Mouse (Mus musculus): ENCODE data around the gene BC049352.
A peak's percentile ranks its signal among the peaks of the same experiment; 100 is the strongest.

BC049352 gene

GRCm38 (mm10) chr9:45250306-45250705 lies 68.5 kb downstream of the BC049352 start:
- no peak for DNase-seq (ENCODE audit: low spot score)

DNA sequence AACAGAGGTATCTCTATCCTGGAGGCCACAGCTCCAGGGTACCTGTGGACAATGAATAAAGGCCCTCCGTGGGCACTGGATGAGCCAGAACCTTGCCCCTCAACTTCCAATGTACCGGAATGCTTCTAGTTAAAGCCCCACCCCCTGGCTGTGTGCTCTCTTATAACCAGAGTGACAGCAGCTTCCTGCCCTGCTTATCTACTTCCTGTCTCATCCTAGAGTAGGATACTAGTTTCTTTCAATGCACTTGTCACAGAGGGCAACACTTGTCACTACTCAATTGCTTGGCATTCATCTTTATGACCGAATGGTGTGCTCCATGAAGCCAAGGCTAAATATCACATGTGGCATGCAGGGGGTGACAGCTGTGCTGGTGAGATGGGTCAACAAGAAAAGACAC lies 69.5 kb downstream of the BC049352 start:
- DNase-seq (ENCODE audit: low spot score): no peak

- DNase-seq (ENCODE audit: low spot score): no peak
Measured at GRCm38 (mm10) chr9:45251990-45252389, 70.2 kb downstream of the BC049352 start.

GRCm38 (mm10) chr9:45252395-45252794 lies 70.6 kb downstream of the BC049352 start:
- no peak for DNase-seq (ENCODE audit: low spot score)

GRCm38 (mm10) chr9:45254021-45254420 lies 72.2 kb downstream of the BC049352 start:
- no peak for DNase-seq (ENCODE audit: low spot score)

DNA sequence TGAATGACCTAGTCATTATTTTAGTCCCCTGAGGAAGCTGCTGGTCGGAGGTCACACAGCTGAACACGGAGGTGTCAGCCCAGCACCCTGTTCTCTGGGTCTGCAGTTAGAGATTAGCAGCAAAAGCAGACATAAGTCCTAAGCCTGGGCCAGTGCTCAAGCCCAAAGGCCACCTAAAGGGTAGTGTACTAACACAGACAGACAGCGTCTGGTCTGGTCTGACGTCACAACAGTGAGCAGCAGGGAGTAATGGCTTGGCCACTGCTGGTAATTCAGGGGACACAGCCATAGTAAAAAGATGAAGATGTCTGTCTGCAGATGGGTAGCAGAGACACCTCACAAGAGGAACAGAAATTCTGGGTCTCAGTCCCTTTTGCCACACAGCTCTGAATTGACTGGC lies 72.8 kb downstream of the BC049352 start:
- no peak for DNase-seq (ENCODE audit: low spot score)

DNA sequence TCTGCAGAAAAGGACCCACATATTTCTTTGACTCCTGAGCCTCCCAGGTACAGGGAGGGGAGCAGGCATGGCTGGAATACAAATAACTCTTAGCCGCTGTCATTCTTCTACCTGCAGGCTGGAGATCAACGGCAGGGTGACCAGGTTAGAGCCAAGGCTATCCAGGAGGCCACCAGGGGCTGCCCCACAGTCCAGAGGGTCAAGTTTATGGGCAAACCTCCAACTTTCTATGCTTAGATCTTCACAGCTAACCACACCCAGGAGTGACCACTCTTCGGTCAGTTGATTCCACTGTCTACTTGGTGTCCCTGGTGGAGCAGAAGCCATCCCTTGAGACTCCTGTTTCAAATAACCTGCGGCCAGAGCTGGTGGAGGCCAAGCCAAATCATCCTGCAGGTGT lies 73.6 kb downstream of the BC049352 start:
- no peak for DNase-seq (ENCODE audit: low spot score)

DNA sequence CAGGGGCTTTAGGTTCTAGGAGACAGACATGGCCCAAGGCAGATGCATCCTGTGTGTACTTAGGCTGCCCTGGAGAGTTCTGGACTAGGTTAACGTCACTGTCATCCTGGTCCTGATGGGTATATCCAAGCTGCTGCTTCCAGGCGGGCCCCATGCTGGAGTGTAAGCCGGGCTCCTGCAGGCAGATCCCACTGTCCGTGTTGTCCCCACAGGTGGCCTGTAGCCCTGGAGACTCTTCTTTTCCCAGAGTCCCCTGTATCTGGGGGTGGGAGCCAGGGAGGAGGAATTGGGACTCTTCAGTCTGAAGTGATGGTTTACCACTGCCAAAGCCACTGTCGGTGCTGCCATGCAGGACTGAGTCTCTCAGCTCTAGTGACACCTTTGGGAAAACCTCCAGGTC lies 74.2 kb downstream of the BC049352 start:
- DNase-seq (ENCODE audit: low spot score): no peak

- no peak for DNase-seq (ENCODE audit: low spot score)
Measured at GRCm38 (mm10) chr9:45259065-45259464, 77.3 kb downstream of the BC049352 start.

DNA sequence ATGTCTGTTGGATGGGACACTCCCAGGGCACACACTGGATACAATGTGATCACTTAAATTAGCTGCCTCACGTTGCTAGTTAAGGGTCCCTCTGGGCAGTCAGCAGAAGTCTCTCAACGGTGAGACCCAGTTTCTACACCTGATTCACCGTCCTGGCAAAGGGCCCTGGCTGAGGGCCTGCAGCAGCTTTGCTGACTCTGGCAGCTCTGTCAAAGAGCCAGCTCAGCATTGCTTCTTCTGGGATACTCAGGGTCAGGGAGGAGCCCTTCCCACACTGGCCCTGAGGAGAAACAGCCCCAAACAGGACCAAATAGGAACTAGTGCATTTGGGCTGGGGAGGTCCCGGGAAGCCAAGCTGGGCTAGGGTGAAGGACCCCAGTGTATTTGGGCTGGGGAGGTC lies 79.7 kb downstream of the BC049352 start:
- DNase-seq (ENCODE audit: low spot score): no peak

- no peak for DNase-seq (ENCODE audit: low spot score)
Measured at GRCm38 (mm10) chr9:45261872-45262271, 80.1 kb downstream of the BC049352 start.

DNA sequence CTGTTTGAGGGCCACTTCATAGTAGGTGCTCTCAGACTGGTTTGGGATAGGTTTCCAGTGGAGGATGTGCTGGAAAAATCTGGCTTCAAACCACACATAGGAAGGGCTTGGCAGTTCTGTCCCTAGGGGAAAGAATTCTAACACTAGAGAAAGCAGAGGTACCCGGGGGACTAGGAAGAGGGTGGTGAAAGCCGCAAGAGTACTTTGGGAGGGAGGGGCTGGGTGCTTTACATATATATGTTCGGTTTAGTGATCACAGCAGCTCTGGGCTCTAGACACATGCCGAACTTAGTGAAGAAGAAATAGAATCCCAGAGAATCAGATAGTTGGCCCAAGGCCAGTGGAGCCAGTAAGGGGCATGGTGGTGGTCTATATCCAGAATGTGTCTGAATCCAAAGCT lies 85.3 kb downstream of the BC049352 start:
- no peak for DNase-seq (ENCODE audit: low spot score)

- no peak for DNase-seq (ENCODE audit: low spot score)
Measured at GRCm38 (mm10) chr9:45268079-45268478, 86.3 kb downstream of the BC049352 start.

DNA sequence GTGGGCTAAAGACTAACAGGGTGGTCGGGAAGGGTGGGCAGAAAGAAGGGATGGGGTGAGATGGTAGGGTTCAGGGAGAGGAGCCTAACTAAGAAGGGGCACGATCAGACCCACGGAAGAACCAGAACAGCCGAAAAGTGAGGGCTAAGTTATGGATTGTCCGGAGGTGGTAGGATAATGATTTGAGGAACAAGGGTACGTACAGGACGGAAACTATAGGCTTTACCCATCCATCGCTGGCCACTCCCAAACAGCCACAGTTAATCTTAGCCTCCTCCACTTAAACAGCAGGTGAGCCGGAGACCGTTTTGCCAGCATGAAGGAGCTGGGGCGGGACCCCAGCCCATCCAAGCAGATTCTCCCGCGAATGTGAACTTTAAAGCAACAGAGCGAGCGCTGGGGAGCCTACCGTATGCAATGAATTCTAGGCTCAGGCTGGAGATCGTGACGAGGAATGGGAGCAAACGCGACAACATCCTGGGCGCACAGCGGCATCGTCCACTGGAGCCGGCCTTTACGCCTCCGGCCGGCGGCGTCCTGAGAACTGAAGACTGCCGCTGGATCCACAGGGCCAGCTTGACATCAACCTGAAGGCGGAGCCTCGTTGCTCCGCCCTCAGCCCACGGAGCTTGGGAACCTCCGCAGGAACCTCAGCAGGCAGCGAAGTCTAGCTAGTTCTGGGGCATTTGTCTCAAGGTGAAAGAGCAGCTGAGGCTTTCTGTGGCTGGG lies 87.0 kb downstream of the BC049352 start, which contains the start of gene Il10ra:
Gene Il10ra, minus strand, starts transcription at position 553 of the 729 bp plus-strand sequence.
- DNase-seq (ENCODE audit: low spot score): peak; percentile 74

- no peak for DNase-seq (ENCODE audit: low spot score)
Measured at GRCm38 (mm10) chr9:45272213-45272612, 90.4 kb downstream of the BC049352 start.

DNA sequence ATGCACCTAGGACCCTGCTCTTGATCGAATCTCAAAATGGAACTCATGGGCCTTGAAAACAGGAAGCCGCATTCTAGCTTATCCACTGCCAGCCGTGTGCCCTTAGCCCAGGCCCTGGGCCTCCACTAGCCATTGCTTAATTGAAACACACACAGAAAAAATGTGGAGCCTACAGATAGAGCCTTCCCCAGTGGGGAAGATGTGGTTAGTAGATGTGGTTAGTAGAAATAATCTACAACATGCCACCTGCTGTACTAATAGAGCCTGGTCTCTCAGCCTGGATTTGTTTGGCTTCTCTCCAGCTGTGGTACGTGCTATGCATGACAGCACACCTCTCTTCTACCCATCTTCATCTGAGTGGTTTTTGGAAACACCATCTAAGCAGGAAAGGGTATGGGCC lies 92.4 kb downstream of the BC049352 start:
- DNase-seq (ENCODE audit: low spot score): no peak

GRCm38 (mm10) chr9:45274635-45275034 lies 92.8 kb downstream of the BC049352 start:
- DNase-seq (ENCODE audit: low spot score): no peak

DNA sequence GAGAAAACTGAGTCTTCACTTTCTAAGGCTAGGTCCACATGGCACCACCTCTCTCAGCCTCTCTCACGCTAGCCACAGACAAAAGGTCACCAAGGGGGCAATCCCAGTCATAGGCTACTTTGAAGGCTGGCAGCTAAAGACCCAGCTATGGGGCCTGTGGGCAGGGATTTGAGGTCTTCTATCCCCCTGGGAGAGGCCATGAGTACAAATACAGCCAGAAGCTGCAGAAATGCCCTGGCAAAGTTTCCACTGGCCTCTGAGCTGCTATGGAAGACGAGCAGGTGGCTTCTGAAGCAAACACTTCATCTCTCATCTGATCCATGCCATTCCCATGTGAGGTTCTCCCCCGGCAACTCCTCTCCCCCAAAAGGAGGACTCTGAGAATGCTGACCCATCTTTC lies 98.3 kb downstream of the BC049352 start:
- no peak for DNase-seq (ENCODE audit: low spot score)

DNA sequence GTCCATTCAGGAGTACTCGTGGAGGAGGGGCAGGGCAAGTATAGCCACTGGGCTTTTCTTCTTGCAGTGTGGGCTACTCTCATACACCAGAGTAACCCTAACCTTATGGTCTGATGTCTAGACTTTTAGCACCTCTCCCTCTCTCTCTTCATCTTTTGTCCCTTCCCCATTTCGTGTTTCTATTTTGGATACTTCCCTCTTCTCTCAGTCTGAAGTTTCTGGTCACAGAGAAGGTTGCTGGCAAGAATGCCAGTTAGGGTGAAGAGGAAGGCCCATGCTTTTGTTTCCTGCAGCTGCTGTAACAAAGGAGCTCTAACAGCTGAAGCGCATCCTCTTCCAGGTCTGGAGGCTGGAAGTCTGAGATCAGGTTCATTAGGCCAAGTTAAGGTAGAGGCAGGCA lies 99.1 kb downstream of the BC049352 start:
- DNase-seq (ENCODE audit: low spot score): no peak

- no peak for DNase-seq (ENCODE audit: low spot score)
Measured at GRCm38 (mm10) chr9:45282466-45282865, 100.7 kb downstream of the BC049352 start.

DNA sequence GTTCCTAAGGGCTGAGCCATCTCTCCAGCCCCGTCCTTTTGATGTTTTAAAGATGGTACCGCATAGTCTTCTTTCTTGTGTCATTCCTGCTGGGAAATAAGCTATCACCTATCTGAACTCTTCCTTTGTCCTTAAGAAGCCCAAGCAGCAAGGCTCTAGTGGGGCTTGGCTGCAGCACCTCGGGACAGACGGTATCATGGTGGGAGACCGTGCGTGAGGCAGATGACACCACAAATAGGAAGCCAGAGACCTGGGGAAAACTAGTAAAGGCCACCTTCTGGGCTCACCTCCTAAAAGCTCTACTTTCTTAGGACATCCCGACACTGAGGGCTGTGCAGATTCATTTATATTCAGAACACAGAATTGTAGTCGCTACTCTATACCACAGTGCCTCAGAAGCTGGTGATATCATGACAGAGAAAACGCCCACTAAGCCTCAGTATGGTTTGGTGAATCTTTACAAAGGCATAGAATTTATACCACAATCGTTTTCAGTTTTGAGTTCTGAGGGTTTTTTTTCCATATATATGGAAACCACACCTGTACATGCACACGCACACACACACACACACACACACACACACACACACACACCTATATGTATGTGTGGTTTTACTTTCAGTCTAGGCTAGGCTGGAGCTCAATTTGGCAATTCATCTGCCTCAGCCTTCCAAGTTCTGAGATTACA lies 109.8 kb downstream of the BC049352 start:
- DNase-seq (ENCODE audit: low spot score): no peak

DNA sequence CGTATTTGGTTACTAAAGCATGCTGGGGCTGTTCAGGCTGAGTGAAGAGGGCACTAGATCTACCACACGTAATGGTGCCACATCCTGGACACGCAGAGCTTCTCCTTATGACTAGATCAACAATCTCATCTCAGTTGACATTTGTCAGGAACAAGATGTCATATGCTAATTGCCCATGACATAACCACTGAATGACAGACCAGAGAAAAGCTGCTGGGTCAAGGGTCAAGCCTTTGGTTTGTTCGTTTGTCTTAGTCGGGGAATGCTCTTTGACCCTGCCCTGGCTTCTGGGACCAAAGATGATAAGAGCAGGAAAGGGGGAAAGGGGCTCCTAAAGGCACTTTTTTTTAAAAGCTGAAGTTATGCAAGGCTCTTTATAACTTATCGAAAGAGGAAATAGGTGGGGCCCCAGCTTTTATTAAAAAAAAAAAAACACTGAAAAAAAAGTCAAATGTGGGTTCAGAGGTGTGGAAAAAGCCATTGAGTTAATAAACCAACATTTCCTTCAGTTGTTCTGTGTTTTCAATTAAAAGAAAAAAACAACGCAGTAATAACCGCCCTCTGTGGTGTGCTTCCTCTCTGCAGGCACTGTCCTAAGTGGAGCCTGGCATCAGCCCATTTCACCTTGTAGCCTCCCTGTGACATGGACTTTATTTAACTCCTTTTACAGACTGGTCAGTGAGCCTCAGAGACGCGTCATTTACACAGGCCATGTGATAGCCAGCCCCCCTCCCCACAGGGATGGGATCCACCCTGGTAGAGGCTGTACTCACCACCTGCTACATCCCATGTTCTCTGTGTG lies 112.6 kb downstream of the BC049352 start:
- DNase-seq (ENCODE audit: low spot score): peak; percentile 55
